Mouse (Mus musculus): ENCODE results near the gene Ppp1cc.

- TF ChIP-seq EP300 (IDR thresholded peaks at IDR 0.05; ENCODE audit: low read depth) (no peak), CTCF (IDR thresholded peaks at IDR 0.05; ENCODE audit: low read depth) (peak; percentile 16; the same call in 1 of the 2 replicates)
Observed at GRCm38 (mm10) chr5:122145381-122146055, 12.6 kb upstream of the Ppp1cc start.
